Mouse (Mus musculus) gastrocnemius, postnatal 36 days (tissue): ENCODE measurements around the gene Ulk4. TPM values are rescaled to one million over a fixed set of nuclear protein-coding genes. Genes with fewer than 3 reads are reported as not detected.
"Not testable (repeated sequence)": the region's sequence is repeated elsewhere in the genome, so short reads cannot be mapped to it uniquely, and the experiment has no call there.

Experiments
- DNase-seq, 2 experiments: peaks; one replicate each; pipeline ENCODE4 v3.0.0; 2022
- intact Hi-C: fragments of 180-260 bp; cut with DNase I; formaldehyde crosslinking; loops from one replicate; pipeline ENCODE4 v1.15.1; 2025
- microRNA-seq, 2 experiments: library from miRNA; unstranded; fragments of <30 nt; microRNA quantifications; one replicate each; pipeline ENCODE4 v1.2.0; 2021
- total RNA-seq, 2 experiments: library from RNA; stranded (reverse); gene quantifications; 2 replicates each; pipeline ENCODE4 v1.2.3; 2021

The Ulk4 gene
- total RNA-seq, 2 experiments from 2014 or later, result 0.20 to 0.38 TPM

- no peak for DNase-seq
- intact Hi-C loops, result no loop called here
Observed at GRCm38 (mm10) chr9:120930021-120930420, 347.0 kb downstream of the Ulk4 start.

GRCm38 (mm10) chr9:120929081-120929480, 347.9 kb downstream of the Ulk4 start, which contains the start of gene Ctnnb1:
Gene Ctnnb1, plus strand, starts transcription at chr9:120929216.
- DNase-seq, result no peak
- intact Hi-C loops, result no loop called here

- intact Hi-C loops, result no loop called here
- no peak for DNase-seq
Observed at GRCm38 (mm10) chr9:120926939-120927606, 349.9 kb downstream of the Ulk4 start.

GRCm38 (mm10) chr9:120926126-120926525, 350.9 kb downstream of the Ulk4 start:
- DNase-seq, result no peak
- intact Hi-C loops, result no loop called here

GRCm38 (mm10) chr9:120919130-120919529, 357.9 kb downstream of the Ulk4 start:
- intact Hi-C loops, result no loop called here

GRCm38 (mm10) chr9:120918642-120919041, 358.4 kb downstream of the Ulk4 start:
- intact Hi-C loops, result no loop called here
- no peak for DNase-seq

More at GRCm38 (mm10) chr9:120919130-120919529, 357.9 kb downstream of the Ulk4 start:
- DNase-seq, result no peak

GRCm38 (mm10) chr9:120918211-120918610, 358.8 kb downstream of the Ulk4 start:
- intact Hi-C loops, result no loop called here
- no peak for DNase-seq

- intact Hi-C loops, DNase-seq: not testable (repeated sequence)
Observed at GRCm38 (mm10) chr9:120917619-120918018, 359.4 kb downstream of the Ulk4 start.

- DNase-seq, result no peak
- intact Hi-C loops, result no loop called here
Observed at GRCm38 (mm10) chr9:120914877-120915459, 362.0 kb downstream of the Ulk4 start.

- intact Hi-C loops, result no loop called here
- DNase-seq, result no peak
Observed at GRCm38 (mm10) chr9:120914429-120914828, 362.6 kb downstream of the Ulk4 start.

GRCm38 (mm10) chr9:120913152-120913551, 363.8 kb downstream of the Ulk4 start:
- no peak for DNase-seq
- intact Hi-C loops, result no loop called here

- intact Hi-C loops, result no loop called here
- no peak for DNase-seq
Observed at GRCm38 (mm10) chr9:120908461-120908860, 368.5 kb downstream of the Ulk4 start.

Small RNA genes lying within 50 kb of the gene (microRNA-seq; reads per million reads assigned to microRNA genes)
- gene Mir7090, result 0 reads per million in 2 experiments

Other genes starting within 250 kb of the Ulk4 start
- gene Trak1, start 20.3 kb upstream of the Ulk4 start, total RNA-seq, result 100 to 1,000 TPM; 182 to 188 TPM
- gene Cck, start 218.5 kb upstream of the Ulk4 start, total RNA-seq, result 1 to 10 TPM in 1 of 2 experiments, under 1 TPM in 1; 0.43 to 1.2 TPM